Mouse (Mus musculus): ENCODE results near the gene Slc26a10.
"Not testable (repeated sequence)": the region's sequence is repeated elsewhere in the genome, so short reads cannot be mapped to it uniquely, and the experiment has no call there.

Gene Slc26a10

GRCm38 (mm10) chr10:127197505-127198110 lies 17.2 kb upstream of the Slc26a10 start:
- peak; percentile 91 for DNase-seq

GRCm38 (mm10) chr10:127197104-127197503 lies 16.7 kb upstream of the Slc26a10 start:
- DNase-seq: peak; percentile 93

- DNase-seq: peak; percentile 99
These were observed 15.9 kb upstream of the Slc26a10 start for GRCm38 (mm10) chr10:127196392-127196791.

- peak; percentile 97 for DNase-seq
These were observed 15.1 kb upstream of the Slc26a10 start, which contains the start of gene Dtx3 for GRCm38 (mm10) chr10:127195328-127196129. Gene Dtx3, minus strand, starts transcription at chr10:127195728.

GRCm38 (mm10) chr10:127194428-127195327 lies 14.2 kb upstream of the Slc26a10 start:
- peak; percentile 98 for DNase-seq

GRCm38 (mm10) chr10:127193011-127193410 lies 12.6 kb upstream of the Slc26a10 start:
- peak; percentile 93 for DNase-seq

GRCm38 (mm10) chr10:127192057-127192328 lies 11.5 kb upstream of the Slc26a10 start:
- DNase-seq: not testable (repeated sequence)

- peak; percentile 94 for DNase-seq
These were observed 11.0 kb upstream of the Slc26a10 start for GRCm38 (mm10) chr10:127191191-127192056.

- DNase-seq: peak; percentile 93
These were observed 10.1 kb upstream of the Slc26a10 start for GRCm38 (mm10) chr10:127190398-127191190.

GRCm38 (mm10) chr10:127189651-127190381 lies 9.4 kb upstream of the Slc26a10 start, which contains the start of gene Arhgef25:
Gene Arhgef25, minus strand, starts transcription at chr10:127190083.
- DNase-seq: peak; percentile 99

- DNase-seq: peak; percentile 97
These were observed 8.7 kb upstream of the Slc26a10 start for GRCm38 (mm10) chr10:127189116-127189650.

GRCm38 (mm10) chr10:127188465-127189115 lies 8.1 kb upstream of the Slc26a10 start:
- peak; percentile 98 for DNase-seq

GRCm38 (mm10) chr10:127188079-127188453 lies 7.6 kb upstream of the Slc26a10 start:
- DNase-seq: peak; percentile 93

GRCm38 (mm10) chr10:127187371-127188078 lies 7.1 kb upstream of the Slc26a10 start:
- DNase-seq: peak; percentile 89

GRCm38 (mm10) chr10:127186451-127186850 lies 6.0 kb upstream of the Slc26a10 start:
- no peak for DNase-seq

- peak; percentile 90 for DNase-seq
These were observed 5.1 kb upstream of the Slc26a10 start for GRCm38 (mm10) chr10:127185506-127185905.

- DNase-seq: peak; percentile 90
These were observed 4.7 kb upstream of the Slc26a10 start for GRCm38 (mm10) chr10:127185101-127185500.

GRCm38 (mm10) chr10:127183759-127184158 lies 3.3 kb upstream of the Slc26a10 start:
- peak; percentile 97 for DNase-seq

GRCm38 (mm10) chr10:127182624-127183023 lies 2.2 kb upstream of the Slc26a10 start:
- DNase-seq: peak; percentile 90
